Mouse (Mus musculus): ENCODE measurements around the gene Prss1.
"Not testable (repeated sequence)": the region's sequence is repeated elsewhere in the genome, so short reads cannot be mapped to it uniquely, and the experiment has no call there.

The Prss1 gene

GRCm38 (mm10) chr6:41458632-41459031, at the start of gene Prss1:
Gene Prss1, plus strand, starts transcription at chr6:41458932.
- not testable (repeated sequence) for DNase-seq

- not testable (repeated sequence) for DNase-seq
These were observed 16.5 kb upstream of the Prss1 start for GRCm38 (mm10) chr6:41442261-41442660.

- DNase-seq = not testable (repeated sequence)
These were observed 12.7 kb upstream of the Prss1 start, which contains the start of gene Gm10334 for GRCm38 (mm10) chr6:41446045-41446444. Gene Gm10334, minus strand, starts transcription at chr6:41446145.

GRCm38 (mm10) chr6:41499374-41499773, 40.6 kb downstream of the Prss1 start:
- DNase-seq = no peak

- DNase-seq = no peak
These were observed 46.2 kb downstream of the Prss1 start for GRCm38 (mm10) chr6:41504915-41505314.

GRCm38 (mm10) chr6:41505323-41505722, 46.6 kb downstream of the Prss1 start:
- DNase-seq = no peak

All from kidney, adult 8-10 months (tissue).